Mouse (Mus musculus) heart, postnatal 0 days (tissue): ENCODE data around the gene Lrrc42. TPM values are rescaled to one million over a fixed set of nuclear protein-coding genes. Genes with fewer than 3 reads are reported as not detected.

Experiments
- ATAC-seq: fragments of 200-750 bp; cut with Nextera tagmentation; 2 replicates; pipeline ENCODE4 v1.8.0; 2017; ENCODE audit warnings: low read depth, moderate number of reproducible peaks, moderate library complexity; ENCODE audit not compliant: insufficient read depth
- DNase-seq: peaks from one replicate; pipeline ENCODE4 v3.0.0-alpha.2; 2016; ENCODE audit warnings: low spot score
- H3K27ac ChIP-seq: fragments of 300-500 bp; sonication (generic); 2 replicates; pipeline ENCODE4 v1.5.1; 2014; ENCODE audit warnings: low read depth, mild to moderate bottlenecking
- H3K27me3 ChIP-seq: fragments of 300-500 bp; sonication (generic); 2 replicates; pipeline ENCODE4 v1.6.1; 2014; ENCODE audit warnings: low read length, mixed read lengths; ENCODE audit not compliant: control insufficient read depth, insufficient read depth
- H3K36me3 ChIP-seq: fragments of 300-500 bp; sonication (generic); replicated peaks from 2 replicates; pipeline ENCODE4 v1.6.1; 2014; ENCODE audit warnings: low read length, mixed read lengths; ENCODE audit not compliant: control insufficient read depth, insufficient read depth
- H3K4me1 ChIP-seq: fragments of 300-500 bp; sonication (generic); 2 replicates; pipeline ENCODE4 v1.6.1; 2014; ENCODE audit warnings: antibody characterized with exemption; ENCODE audit not compliant: control insufficient read depth, insufficient read depth
- H3K4me2 ChIP-seq: fragments of 300-500 bp; sonication (generic); 2 replicates; pipeline ENCODE4 v1.6.1; 2014; ENCODE audit warnings: low read depth, mild to moderate bottlenecking, low read length, moderate library complexity
- H3K4me3 ChIP-seq: fragments of 300-500 bp; sonication (generic); 2 replicates; pipeline ENCODE4 v1.5.1; 2014; ENCODE audit warnings: low read depth, low read length
- H3K9ac ChIP-seq: fragments of 300-500 bp; sonication (generic); replicated peaks from 2 replicates; pipeline ENCODE4 v1.6.1; 2014; ENCODE audit warnings: low read depth, low read length, mixed read lengths
- H3K9me3 ChIP-seq: fragments of 300-500 bp; sonication (generic); replicated peaks from 2 replicates; pipeline ENCODE4 v1.6.1; 2016; ENCODE audit warnings: low read length; ENCODE audit not compliant: control insufficient read depth
- CTCF ChIP-seq: IDR thresholded peaks from 2 replicates; pipeline ENCODE4 v1.5.1; 2016; ENCODE audit warnings: antibody characterized with exemption, control low read depth, low read depth
- EP300 ChIP-seq: IDR thresholded peaks from 2 replicates; pipeline ENCODE4 v1.6.1; 2016; ENCODE audit warnings: antibody characterized with exemption, low read depth
- WGBS: fragments of 180-500 bp; shearing (Covaris S2); extraction: QIAGEN DNeasy Blood & Tissue Kit; methylation state at CpG from one replicate; pipeline ENCODE4 v1.1.7; 2014; 5-methylcytosine and 5-hydroxymethylcytosine counted together
- polyA plus RNA-seq: library from polyadenylated mRNA; unstranded; fragments of >200 nt; fragmentation: Nextera tagmentation; extraction: Ambion mirVana; gene quantifications from 2 replicates; pipeline ENCODE4 v1.2.1, GENCODE M21; 2015
- total RNA-seq: library from RNA; depleted of rRNA; stranded (reverse); fragments of >200 nt; gene quantifications from 2 replicates; pipeline ENCODE4 v1.2.3, GENCODE M21; 2014; ENCODE audit warnings: low replicate concordance

Lrrc42 gene
- total and polyA plus RNA-seq, 2 experiments from 2014 or later: 0.53 to 22.6 TPM

DNA sequence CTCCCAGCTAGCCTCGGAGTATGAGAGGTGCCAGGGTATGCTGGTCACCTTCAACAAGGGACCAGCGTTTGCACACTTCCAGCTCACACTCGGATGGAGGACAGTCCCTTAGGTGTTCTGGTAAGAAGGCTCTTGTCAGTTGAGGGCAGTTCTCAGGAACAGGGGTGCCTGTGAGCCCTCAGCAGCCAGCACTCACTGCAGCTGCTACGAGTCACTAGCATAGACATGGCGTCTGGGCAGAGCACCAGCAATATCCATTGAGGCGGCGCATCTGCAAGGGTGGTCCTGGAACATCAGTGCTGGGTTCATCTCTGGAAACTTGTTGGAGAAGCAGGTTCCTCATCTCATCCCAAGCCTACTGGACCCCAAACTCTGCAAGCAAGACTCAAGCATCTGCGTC, 33.1 kb upstream of the Lrrc42 start:
- no peaks in the 10 kb centered on the region for H3K36me3 ChIP-seq
- no peak overlapping the region for H3K4me2 ChIP-seq
- DNase-seq (no peak), ATAC-seq (no peak)
- no peaks in the 10 kb centered on the region for H3K9me3 ChIP-seq
- no peak overlapping the region for H3K4me3 ChIP-seq
- no peaks in the 10 kb centered on the region for H3K27me3 ChIP-seq
- H3K4me1 ChIP-seq: no peaks in the 10 kb centered on the region
- no peak overlapping the region for H3K9ac ChIP-seq
- no peak for TF ChIP-seq EP300
- TF ChIP-seq CTCF: no peak
- 88% methylated on average over 8 of the region's 8 CpGs for WGBS
- H3K27ac ChIP-seq: no peak overlapping the region

DNA sequence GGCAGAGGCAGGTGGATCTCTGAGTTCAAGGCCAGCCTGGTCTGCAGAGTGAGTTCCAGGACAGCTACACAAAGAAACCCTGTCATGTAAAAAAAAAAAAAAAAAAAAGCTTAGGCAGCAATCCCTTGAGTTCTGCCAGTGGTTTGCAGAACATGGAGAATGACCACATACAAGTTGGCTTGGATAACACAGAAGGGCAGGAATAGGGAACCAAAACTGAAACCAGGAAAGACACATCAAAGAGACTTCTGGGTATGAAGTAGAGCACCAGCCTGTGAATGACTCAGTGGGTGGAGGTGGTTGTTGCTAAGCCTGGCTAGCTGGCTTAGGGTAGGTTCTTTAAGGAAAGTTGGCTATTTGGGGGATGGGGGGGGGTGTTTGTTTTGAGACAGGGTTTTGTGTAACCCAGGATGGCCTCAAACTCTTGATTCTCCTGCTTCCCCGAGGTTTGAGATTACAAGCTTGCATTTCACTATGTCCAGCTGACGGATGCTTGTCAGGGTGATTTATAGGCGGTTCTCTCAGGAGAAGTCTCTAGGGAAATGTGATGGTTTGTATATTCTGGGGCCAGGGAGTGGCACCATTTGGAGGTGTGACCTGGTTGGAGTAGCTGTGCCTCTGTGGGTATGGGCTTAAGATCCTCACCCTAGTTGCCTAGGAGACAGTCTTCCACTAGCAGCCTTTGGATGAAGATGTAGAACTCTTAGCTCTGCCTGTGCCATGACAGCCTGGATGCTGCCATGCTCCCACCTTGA, 32.3 kb upstream of the Lrrc42 start:
- whole genome bisulfite sequencing: 74% methylated on average over 3 of the region's 3 CpGs
- Histone ChIP-seq H3K9me3 (no peaks in the 10 kb centered on the region), H3K4me1 (no peaks in the 10 kb centered on the region), H3K9ac (no peak overlapping the region), H3K27ac (no peak overlapping the region), H3K4me2 (no peak overlapping the region), H3K27me3 (no peaks in the 10 kb centered on the region), H3K4me3 (no peak overlapping the region), H3K36me3 (no peaks in the 10 kb centered on the region)
- DNase-seq: no peak
- ATAC-seq: no peak
- TF ChIP-seq CTCF (no peak), EP300 (no peak)

- ATAC-seq: no peak
- Histone ChIP-seq H3K9me3 (no peaks in the 10 kb centered on the region), H3K4me2 (no peak overlapping the region), H3K4me1 (no peaks in the 10 kb centered on the region), H3K27ac (no peak overlapping the region), H3K27me3 (no peaks in the 10 kb centered on the region), H3K9ac (no peak overlapping the region), H3K36me3 (peaks cover 6% of the 10 kb centered on the region; the same call in 1 of the 2 replicates), H3K4me3 (no peak overlapping the region)
- TF ChIP-seq CTCF: no peak
- WGBS: 65% methylated on average over 7 of the region's 7 CpGs
- no peak for DNase-seq
These were observed 27.6 kb upstream of the Lrrc42 start for GRCm38 (mm10) chr4:107280843-107281475.

GRCm38 (mm10) chr4:107278188-107278707, 24.9 kb upstream of the Lrrc42 start:
- TF ChIP-seq CTCF (no peak), EP300 (no peak)
- H3K9me3 ChIP-seq: no peaks in the 10 kb centered on the region
- ATAC-seq (no peak), DNase-seq (no peak)
- H3K4me2 ChIP-seq: no peak overlapping the region
- H3K27ac ChIP-seq: no peak overlapping the region
- no peaks in the 10 kb centered on the region for H3K27me3 ChIP-seq
- peaks cover 10% of the 10 kb centered on the region; the same call in 1 of the 2 replicates for H3K36me3 ChIP-seq
- WGBS: 30% methylated on average over 8 of the region's 8 CpGs
- H3K4me1 ChIP-seq: no peaks in the 10 kb centered on the region
- H3K4me3 ChIP-seq: no peak overlapping the region
- H3K9ac ChIP-seq: no peak overlapping the region

DNA sequence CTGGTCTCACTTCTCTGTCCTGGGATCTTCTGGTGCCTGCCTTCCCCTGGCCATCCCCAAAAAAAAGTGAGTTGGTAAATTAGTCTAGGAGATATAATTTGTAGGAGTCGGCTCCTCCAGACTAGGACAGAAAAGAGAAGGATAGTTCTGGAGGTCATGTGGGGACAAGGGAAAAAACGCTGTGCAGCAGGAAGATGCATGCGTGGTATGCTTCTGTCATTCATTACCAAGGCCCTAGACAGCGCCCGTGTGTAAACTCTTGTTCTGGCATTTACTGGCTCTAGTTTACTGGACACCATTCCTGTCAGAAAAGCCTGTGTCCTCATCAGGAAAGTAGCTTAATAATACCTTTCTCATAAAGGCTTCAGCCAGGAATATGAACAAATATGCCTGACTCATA, 21.2 kb upstream of the Lrrc42 start:
- DNase-seq (no peak), ATAC-seq (no peak)
- 66% methylated on average over 5 of the region's 5 CpGs for WGBS
- H3K9me3 ChIP-seq: no peaks in the 10 kb centered on the region
- TF ChIP-seq EP300 (no peak), CTCF (no peak)
- 0 out of 2 replicates have a peak, but pooled peaks cover 4% of the 10 kb centered on the region for H3K36me3 ChIP-seq
- H3K9ac ChIP-seq: no peak overlapping the region
- no peak overlapping the region for H3K4me3 ChIP-seq
- no peaks in the 10 kb centered on the region for H3K27me3 ChIP-seq
- no peaks in the 10 kb centered on the region for H3K4me1 ChIP-seq
- no peak overlapping the region for H3K4me2 ChIP-seq
- H3K27ac ChIP-seq: peak overlapping the region; percentile 39; the same call in 1 of the 2 replicates
